Mouse (Mus musculus): Measurements from ENCODE around the gene Abca7.

Gene Abca7

GRCm38 (mm10) chr10:79989870-79990269 lies 6.4 kb upstream of the Abca7 start:
- intact Hi-C loops (cut with DNase I): loop anchor here (5.0 kb wide), 2 partner anchors 122 to 152 kb away; partner anchors contain the start of gene Cbarp

GRCm38 (mm10) chr10:79991099-79991498 lies 5.2 kb upstream of the Abca7 start:
- intact Hi-C loops (cut with DNase I): no loop called here

GRCm38 (mm10) chr10:79991548-79991947 lies 4.7 kb upstream of the Abca7 start:
- intact Hi-C loops (cut with DNase I): no loop called here

GRCm38 (mm10) chr10:79994397-79995115 lies 1.7 kb upstream of the Abca7 start:
- intact Hi-C loops (cut with DNase I): loop anchor here (5.0 kb wide), 1 partner anchor 38 kb away; no protein-coding TSS in a partner anchor

- intact Hi-C loops (cut with DNase I): loop anchor here (5.0 kb wide), 1 partner anchor 37 kb away; no protein-coding TSS in a partner anchor
Observed at GRCm38 (mm10) chr10:79995636-79996035, 658 bp upstream of the Abca7 start.

- intact Hi-C loops (cut with DNase I): loop anchor here (5.0 kb wide), 1 partner anchor 35 kb away; no protein-coding TSS in a partner anchor
Observed at GRCm38 (mm10) chr10:79997034-79997760, 903 bp downstream of the Abca7 start.

GRCm38 (mm10) chr10:79997819-79998218 lies 1.5 kb downstream of the Abca7 start:
- intact Hi-C loops (cut with DNase I): loop anchor here (5.0 kb wide), 1 partner anchor 34 kb away; no protein-coding TSS in a partner anchor

GRCm38 (mm10) chr10:80001945-80002344 lies 5.7 kb downstream of the Abca7 start:
- intact Hi-C loops (cut with DNase I): no loop called here

- intact Hi-C loops (cut with DNase I): no loop called here
Observed at GRCm38 (mm10) chr10:80002829-80003228, 6.5 kb downstream of the Abca7 start.

- intact Hi-C loops (cut with DNase I): no loop called here
Observed at GRCm38 (mm10) chr10:80003374-80004232, 7.3 kb downstream of the Abca7 start.

GRCm38 (mm10) chr10:80004233-80004705 lies 8.0 kb downstream of the Abca7 start:
- intact Hi-C loops (cut with DNase I): no loop called here

GRCm38 (mm10) chr10:80011740-80012139 lies 15.4 kb downstream of the Abca7 start:
- intact Hi-C loops (cut with DNase I): no loop called here

- intact Hi-C loops (cut with DNase I): no loop called here
Observed at GRCm38 (mm10) chr10:80013609-80014008, 17.3 kb downstream of the Abca7 start.

GRCm38 (mm10) chr10:80014484-80015290 lies 18.4 kb downstream of the Abca7 start:
- intact Hi-C loops (cut with DNase I): no loop called here

- intact Hi-C loops (cut with DNase I): no loop called here
Observed at GRCm38 (mm10) chr10:80015583-80015982, 19.3 kb downstream of the Abca7 start.

GRCm38 (mm10) chr10:80016511-80016910 lies 20.2 kb downstream of the Abca7 start, which contains the start of gene Arhgap45:
Arhgap45 (plus strand) TSS chr10:80016653.
- intact Hi-C loops (cut with DNase I): no loop called here

- intact Hi-C loops (cut with DNase I): no loop called here
Observed at GRCm38 (mm10) chr10:80016931-80017330, 20.6 kb downstream of the Abca7 start.

GRCm38 (mm10) chr10:80017361-80017760 lies 21.1 kb downstream of the Abca7 start:
- intact Hi-C loops (cut with DNase I): no loop called here

GRCm38 (mm10) chr10:80017771-80018170 lies 21.5 kb downstream of the Abca7 start:
- intact Hi-C loops (cut with DNase I): no loop called here

- intact Hi-C loops (cut with DNase I): no loop called here
Observed at GRCm38 (mm10) chr10:80018739-80019297, 22.5 kb downstream of the Abca7 start.
